Mouse (Mus musculus) macrophage (primary cell): ENCODE results near the gene Tmem242. TPM values are rescaled to one million over a fixed set of nuclear protein-coding genes. Genes with fewer than 3 reads are reported as not detected.
"Not testable (repeated sequence)": the region's sequence is repeated elsewhere in the genome, so short reads cannot be mapped to it uniquely, and the experiment has no call there.

ENCODE experiments used
- H3K27ac ChIP-seq: fragments of 350-480 bp; formaldehyde crosslinking; 2 replicates; pipeline ENCODE4 v1.9.0; 2021
- H3K36me3 ChIP-seq: fragments of 350-480 bp; formaldehyde crosslinking; 2 replicates; pipeline ENCODE4 v1.9.0; 2021; ENCODE audit errors: inconsistent target
- H3K4me3 ChIP-seq: fragments of 350-480 bp; formaldehyde crosslinking; 2 replicates; pipeline ENCODE4 v1.9.0; 2021; ENCODE audit errors: inconsistent target
- H3K79me2 ChIP-seq: fragments of 350-480 bp; formaldehyde crosslinking; 2 replicates; pipeline ENCODE4 v1.9.0; 2021; ENCODE audit errors: inconsistent target
- WGBS: methylation state at CpG from one replicate; pipeline ENCODE4 v1.1.7; 2026; ENCODE audit warnings: inconsistent platforms; ENCODE audit not compliant: missing documents; 5-methylcytosine and 5-hydroxymethylcytosine counted together
- polyA plus RNA-seq: library from polyadenylated mRNA; stranded (reverse); fragments of 250-400 nt; gene quantifications from 3 replicates; pipeline ENCODE4 v1.2.4, GENCODE M21; 2018; ENCODE audit warnings: inconsistent platforms
- total RNA-seq, 78 experiments: library from RNA; depleted of rRNA; stranded (reverse); fragments of 250-400 nt; gene quantifications; 1 replicate in 9 of 78; 2 replicates in 24 of 78; 3 replicates in 43 of 78; 4 replicates in 2 of 78; pipeline ENCODE4 v1.2.4; 2018; ENCODE audit warnings: inconsistent platforms in 56 of 78

The Tmem242 gene
- 10 to 100 TPM in 24 of 26 experiments, 1 to 10 TPM in 2; 6.7 to 53.6 (median 25.2) TPM for total RNA-seq (2018; cell fraction: chromatin; rRNA removed)
- 100 to 1,000 TPM in 23 of 26 experiments, 10 to 100 TPM in 3; 86.3 to 153 (median 116) TPM for total RNA-seq (2018; cell fraction: cytosol; rRNA removed)
- total RNA-seq (2018; cell fraction: nucleus; rRNA removed), result 10 to 100 TPM; 13.8 to 55.2 (median 32.8) TPM
- polyA plus RNA-seq, result 86.0 to 110 TPM (median 99.2 TPM) in 3 replicates

- Histone ChIP-seq H3K79me2 (peaks cover 47% of the 10 kb centered on the region), H3K36me3 (no peaks in the 10 kb centered on the region), H3K27ac (peak within 1 kb of the TSS; percentile 93), H3K4me3 (peak within 1 kb of the TSS; percentile 76)
- 2% methylated on average over 27 of the region's 27 CpGs for WGBS
These were observed at the start of gene Tmem242 for GRCm38 (mm10) chr17:5440159-5440971. Tmem242 (minus strand) TSS chr17:5440259.

- WGBS, result 54% methylated on average over 9 of the region's 9 CpGs
- Histone ChIP-seq H3K36me3 (no peaks in the 10 kb centered on the region), H3K4me3 (no peak overlapping the region), H3K79me2 (no peaks in the 10 kb centered on the region), H3K27ac (no peak overlapping the region)
These were observed 48.1 kb upstream of the Tmem242 start for GRCm38 (mm10) chr17:5488156-5488555.

GRCm38 (mm10) chr17:5484663-5485062 is 44.6 kb upstream of the Tmem242 start:
- Histone ChIP-seq H3K27ac (no peak overlapping the region), H3K79me2 (no peaks in the 10 kb centered on the region), H3K4me3 (no peak overlapping the region), H3K36me3 (no peaks in the 10 kb centered on the region)
- 100% methylated on average over 1 of the region's 1 CpGs for WGBS

- no peak overlapping the region for H3K4me3 ChIP-seq
- 27% methylated on average over 4 of the region's 4 CpGs for WGBS
- no peaks in the 10 kb centered on the region for H3K79me2 ChIP-seq
- no peak overlapping the region for H3K27ac ChIP-seq
- no peaks in the 10 kb centered on the region for H3K36me3 ChIP-seq
These were observed 43.4 kb upstream of the Tmem242 start for GRCm38 (mm10) chr17:5483456-5483855.

GRCm38 (mm10) chr17:5475960-5476725 is 36.1 kb upstream of the Tmem242 start:
- no peak overlapping the region for H3K4me3 ChIP-seq
- H3K79me2 ChIP-seq, result no peaks in the 10 kb centered on the region
- no peaks in the 10 kb centered on the region for H3K36me3 ChIP-seq
- H3K27ac ChIP-seq, result no peak overlapping the region
- WGBS, result 40% methylated on average over 14 of the region's 14 CpGs

GRCm38 (mm10) chr17:5472268-5472667 is 32.2 kb upstream of the Tmem242 start:
- Histone ChIP-seq H3K79me2 (no peaks in the 10 kb centered on the region), H3K27ac (no peak overlapping the region), H3K4me3 (no peak overlapping the region), H3K36me3 (no peaks in the 10 kb centered on the region)
- WGBS, result 51% methylated on average over 3 of the region's 3 CpGs

GRCm38 (mm10) chr17:5467177-5467576 is 27.1 kb upstream of the Tmem242 start:
- 71% methylated on average over 4 of the region's 4 CpGs for WGBS
- H3K79me2 ChIP-seq, result no peaks in the 10 kb centered on the region
- no peak overlapping the region for H3K4me3 ChIP-seq
- H3K36me3 ChIP-seq, result no peaks in the 10 kb centered on the region
- H3K27ac ChIP-seq, result no peak overlapping the region

- H3K27ac ChIP-seq, result no peak overlapping the region
- 91% methylated on average over 7 of the region's 8 CpGs for WGBS
- H3K4me3 ChIP-seq, result no peak overlapping the region
- no peaks in the 10 kb centered on the region for H3K79me2 ChIP-seq
- H3K36me3 ChIP-seq, result no peaks in the 10 kb centered on the region
These were observed 26.7 kb upstream of the Tmem242 start for GRCm38 (mm10) chr17:5466736-5467135.

- H3K27ac ChIP-seq, result no peak overlapping the region
- H3K4me3 ChIP-seq, result no peak overlapping the region
- no peaks in the 10 kb centered on the region for H3K79me2 ChIP-seq
- no peaks in the 10 kb centered on the region for H3K36me3 ChIP-seq
- WGBS, result 100% methylated on average over 2 of the region's 2 CpGs
These were observed 23.9 kb upstream of the Tmem242 start for GRCm38 (mm10) chr17:5463912-5464311.

GRCm38 (mm10) chr17:5453657-5454056 is 13.6 kb upstream of the Tmem242 start:
- Histone ChIP-seq H3K4me3 (no peak overlapping the region), H3K36me3 (no peaks in the 10 kb centered on the region), H3K79me2 (no peaks in the 10 kb centered on the region), H3K27ac (no peak overlapping the region)
- WGBS, result 82% methylated on average over 4 of the region's 4 CpGs

GRCm38 (mm10) chr17:5443751-5444150 is 3.7 kb upstream of the Tmem242 start:
- Histone ChIP-seq H3K27ac (no peak overlapping the region), H3K4me3 (no peak overlapping the region), H3K36me3 (no peaks in the 10 kb centered on the region), H3K79me2 (peaks cover 13% of the 10 kb centered on the region)
- WGBS, result 75% methylated on average over 5 of the region's 5 CpGs

GRCm38 (mm10) chr17:5443260-5443659 is 3.2 kb upstream of the Tmem242 start:
- Histone ChIP-seq H3K27ac (no peak overlapping the region), H3K36me3 (no peaks in the 10 kb centered on the region), H3K4me3 (no peak overlapping the region), H3K79me2 (peaks cover 18% of the 10 kb centered on the region)
- WGBS, result 82% methylated on average over 3 of the region's 3 CpGs

- not testable (repeated sequence) for H3K27ac ChIP-seq, H3K36me3 ChIP-seq, H3K4me3 ChIP-seq
- WGBS, result 87% methylated on average over 5 of the region's 5 CpGs
- peaks cover 26% of the 10 kb centered on the region for H3K79me2 ChIP-seq
These were observed 2.3 kb upstream of the Tmem242 start for GRCm38 (mm10) chr17:5442403-5442802.

GRCm38 (mm10) chr17:5439831-5440158 is 264 bp downstream of the Tmem242 start:
- Histone ChIP-seq H3K4me3 (peak overlapping the region; percentile 76), H3K79me2 (peaks cover 52% of the 10 kb centered on the region), H3K27ac (peak overlapping the region; percentile 93), H3K36me3 (no peaks in the 10 kb centered on the region)
- 0% methylated on average over 8 of the region's 8 CpGs for WGBS

GRCm38 (mm10) chr17:5429772-5430133 is 10.3 kb downstream of the Tmem242 start:
- H3K36me3 ChIP-seq, result peaks cover 29% of the 10 kb centered on the region; the same call in 1 of the 2 replicates
- H3K79me2 ChIP-seq, result peaks cover 16% of the 10 kb centered on the region; the same call in 1 of the 2 replicates

More at GRCm38 (mm10) chr17:5429772-5430133, 10.3 kb downstream of the Tmem242 start:
- H3K27ac ChIP-seq, result no peak overlapping the region
- 84% methylated on average over 9 of the region's 9 CpGs for WGBS
- H3K4me3 ChIP-seq, result no peak overlapping the region
